Mouse (Mus musculus): ENCODE data around the gene Elmo3.
"Not testable (repeated sequence)": the region's sequence is repeated elsewhere in the genome, so short reads cannot be mapped to it uniquely, and the experiment has no call there.

The Elmo3 gene

GRCm38 (mm10) chr8:105276292-105277120 is 28.9 kb upstream of the Elmo3 start:
- no peak for DNase-seq

GRCm38 (mm10) chr8:105278911-105279334 is 26.5 kb upstream of the Elmo3 start:
- no peak for DNase-seq

- DNase-seq = no peak
Measured at GRCm38 (mm10) chr8:105280567-105280966, 24.8 kb upstream of the Elmo3 start.

GRCm38 (mm10) chr8:105281821-105282220 is 23.6 kb upstream of the Elmo3 start:
- no peak for DNase-seq

- DNase-seq = no peak
Measured at GRCm38 (mm10) chr8:105282239-105282638, 23.2 kb upstream of the Elmo3 start.

- DNase-seq = no peak
Measured at GRCm38 (mm10) chr8:105283074-105283473, 22.3 kb upstream of the Elmo3 start.

GRCm38 (mm10) chr8:105285514-105285913 is 19.9 kb upstream of the Elmo3 start:
- no peak for DNase-seq

- no peak for DNase-seq
Measured at GRCm38 (mm10) chr8:105286907-105287306, 18.5 kb upstream of the Elmo3 start.

GRCm38 (mm10) chr8:105288231-105288630 is 17.2 kb upstream of the Elmo3 start:
- no peak for DNase-seq

GRCm38 (mm10) chr8:105288958-105289732 is 16.3 kb upstream of the Elmo3 start:
- peak; percentile 92 to 93 for DNase-seq

- DNase-seq = peak; percentile 53 to 55
Measured at GRCm38 (mm10) chr8:105289805-105290460, 15.5 kb upstream of the Elmo3 start, which contains the start of gene 4931428F04Rik. Gene 4931428F04Rik, minus strand, starts transcription at chr8:105289864.

- DNase-seq = peak; percentile 63 to 74
Measured at GRCm38 (mm10) chr8:105290554-105291314, 14.7 kb upstream of the Elmo3 start.

GRCm38 (mm10) chr8:105291364-105291763 is 14.0 kb upstream of the Elmo3 start:
- not testable (repeated sequence) for DNase-seq

GRCm38 (mm10) chr8:105291802-105292201 is 13.6 kb upstream of the Elmo3 start:
- DNase-seq = not testable (repeated sequence)

GRCm38 (mm10) chr8:105292471-105292870 is 12.9 kb upstream of the Elmo3 start:
- DNase-seq = no peak

- DNase-seq = no peak
Measured at GRCm38 (mm10) chr8:105293405-105293804, 12.0 kb upstream of the Elmo3 start.

- no peak for DNase-seq
Measured at GRCm38 (mm10) chr8:105294776-105295175, 10.6 kb upstream of the Elmo3 start.

GRCm38 (mm10) chr8:105295256-105295655 is 10.1 kb upstream of the Elmo3 start:
- no peak for DNase-seq

GRCm38 (mm10) chr8:105295895-105296573 is 9.4 kb upstream of the Elmo3 start, which contains the start of gene Exoc3l:
Gene Exoc3l, minus strand, starts transcription at chr8:105296101.
- no peak for DNase-seq

GRCm38 (mm10) chr8:105297511-105298192 is 7.7 kb upstream of the Elmo3 start, which contains the start of gene E2f4:
Gene E2f4, plus strand, starts transcription at chr8:105297663.
- peak; percentile 84 to 87 for DNase-seq

Data from thymus, adult 18-20 months (tissue).